Mouse (Mus musculus) testis, postnatal 10 days (tissue): ENCODE data around the gene Olfr1111.
"Not testable (repeated sequence)": the region's sequence is repeated elsewhere in the genome, so short reads cannot be mapped to it uniquely, and the experiment has no call there.

Experiments
- DNase-seq: peaks from one replicate; pipeline ENCODE4 v3.0.0; 2021; ENCODE audit warnings: low spot score

The Olfr1111 gene

GRCm38 (mm10) chr2:87152524-87152923 is at the start of gene Olfr1111:
Gene Olfr1111 (minus strand): TSS chr2:87152624.
- DNase-seq = no peak

GRCm38 (mm10) chr2:87187498-87187897 is 35.1 kb upstream of the Olfr1111 start, which contains the start of gene Olfr1112:
Gene Olfr1112 (plus strand): TSS chr2:87187798.
- no peak for DNase-seq

GRCm38 (mm10) chr2:87167731-87168130 is 15.3 kb upstream of the Olfr1111 start:
- DNase-seq = not testable (repeated sequence)

GRCm38 (mm10) chr2:87140200-87140599 is 12.2 kb downstream of the Olfr1111 start, which contains the start of gene Olfr1110:
Gene Olfr1110 (minus strand): TSS chr2:87140300.
- DNase-seq = no peak

DNA sequence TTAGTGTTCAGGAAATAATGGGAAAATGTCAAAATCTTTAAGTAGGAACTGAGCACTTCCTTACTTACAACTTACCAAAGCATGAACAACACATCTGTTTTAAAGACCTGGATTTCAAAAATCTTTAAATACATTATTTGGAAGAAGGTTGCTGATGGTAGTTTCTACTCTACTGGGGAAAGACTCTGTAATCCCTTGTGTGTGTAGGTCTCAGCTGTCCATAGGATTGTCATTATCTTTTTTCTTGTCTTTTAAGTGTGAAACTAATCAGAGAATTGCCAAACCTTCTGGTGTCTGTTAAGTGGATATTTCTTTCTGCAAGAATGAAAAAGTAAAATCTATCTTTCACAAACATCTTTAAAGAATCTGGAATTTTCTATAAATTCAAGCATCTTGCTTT is 38.0 kb downstream of the Olfr1111 start, which contains the start of gene Olfr259:
Gene Olfr259, minus strand, starts transcription at position 101 of the 400 bp plus-strand sequence.
- DNase-seq = no peak
